Mouse (Mus musculus) thymus, adult 2 months (tissue): ENCODE results near the gene Txk. TPM values are rescaled to one million over a fixed set of nuclear protein-coding genes. Genes with fewer than 3 reads are reported as not detected.

Experiments
- DNase-seq: peaks from one replicate; pipeline ENCODE4 v3.0.0; 2021
- H3K27ac ChIP-seq: fragments of 200-500 bp; 2 replicates; pipeline ENCODE4 v1.5.1; 2012; ENCODE audit warnings: low read length, control low read depth; ENCODE audit not compliant: control insufficient read depth, insufficient read depth
- H3K27me3 ChIP-seq: fragments of 200-500 bp; 2 replicates; pipeline ENCODE4 v1.6.1; 2012; ENCODE audit warnings: mild to moderate bottlenecking, low read length, moderate library complexity, mixed read lengths; ENCODE audit not compliant: control insufficient read depth, insufficient read depth
- H3K36me3 ChIP-seq: fragments of 200-500 bp; 2 replicates; pipeline ENCODE4 v1.6.1; 2012; ENCODE audit warnings: mild to moderate bottlenecking, low read length, moderate library complexity; ENCODE audit not compliant: control insufficient read depth, insufficient read depth
- H3K4me1 ChIP-seq: fragments of 200-500 bp; replicated peaks from 2 replicates; pipeline ENCODE4 v1.6.1; 2012; ENCODE audit warnings: low read length; ENCODE audit not compliant: control insufficient read depth, insufficient read depth
- H3K4me3 ChIP-seq: fragments of 200-500 bp; 2 replicates; pipeline ENCODE4 v1.5.1; 2012; ENCODE audit warnings: mild to moderate bottlenecking, low read length, control low read depth, moderate library complexity; ENCODE audit not compliant: control insufficient read depth, insufficient read depth
- CTCF ChIP-seq: fragments of 200-500 bp; IDR thresholded peaks from 2 replicates; pipeline ENCODE4 v1.5.1; 2012; ENCODE audit warnings: mild to moderate bottlenecking, control low read depth, low read length, moderate library complexity, borderline replicate concordance; ENCODE audit not compliant: control insufficient read depth, poor library complexity, insufficient read depth; ENCODE audit errors: extremely low read depth
- POLR2A ChIP-seq: fragments of 200-500 bp; IDR thresholded peaks from 2 replicates; pipeline ENCODE4 v1.6.1; 2012; ENCODE audit warnings: mild to moderate bottlenecking, low read length, control low read depth, moderate library complexity; ENCODE audit not compliant: control insufficient read depth, poor library complexity, insufficient read depth; ENCODE audit errors: extremely low read depth
- WGBS: fragments of 180-500 bp; shearing (Covaris S2); methylation state at CpG from one replicate; pipeline ENCODE4 v1.1.7; 2018; 5-methylcytosine and 5-hydroxymethylcytosine counted together
- polyA plus RNA-seq: library from polyadenylated mRNA; depleted of rRNA; stranded (reverse); fragments of >200 nt; gene quantifications from 2 replicates; pipeline ENCODE4 v1.2.3, GENCODE M21; 2012

Gene Txk
- polyA plus RNA-seq, 1 experiment = 22.8 TPM

GRCm38 (mm10) chr5:72746461-72746860 is 6.1 kb downstream of the Txk start:
- 38% methylated on average over 4 of the region's 4 CpGs for WGBS

GRCm38 (mm10) chr5:72743103-72743502 is 9.5 kb downstream of the Txk start:
- Histone ChIP-seq H3K4me1 (peaks cover 25% of the 10 kb centered on the region), H3K4me3 (no peak overlapping the region), H3K36me3 (0 out of 2 replicates have a peak, but pooled peaks cover 5% of the 10 kb centered on the region), H3K27ac (no peak overlapping the region), H3K27me3 (no peaks in the 10 kb centered on the region)
- no peak for DNase-seq
- WGBS = 97% methylated on average over 6 of the region's 6 CpGs
- TF ChIP-seq CTCF (no peak), POLR2A (no peak)

More at GRCm38 (mm10) chr5:72746461-72746860, 6.1 kb downstream of the Txk start:
- H3K27ac ChIP-seq = no peak overlapping the region
- H3K4me3 ChIP-seq = no peak overlapping the region
- 0 out of 2 replicates have a peak, but pooled peaks cover 5% of the 10 kb centered on the region for H3K36me3 ChIP-seq
- no peak for TF ChIP-seq CTCF
- no peak for TF ChIP-seq POLR2A
- no peaks in the 10 kb centered on the region for H3K27me3 ChIP-seq
- no peak for DNase-seq
- H3K4me1 ChIP-seq = peaks cover 26% of the 10 kb centered on the region

GRCm38 (mm10) chr5:72736868-72737267 is 15.7 kb downstream of the Txk start:
- Histone ChIP-seq H3K4me3 (no peak overlapping the region), H3K4me1 (peaks cover 12% of the 10 kb centered on the region), H3K36me3 (peaks cover 17% of the 10 kb centered on the region), H3K27me3 (no peaks in the 10 kb centered on the region), H3K27ac (no peak overlapping the region)
- TF ChIP-seq CTCF = no peak
- TF ChIP-seq POLR2A = no peak
- DNase-seq = no peak
- 93% methylated on average over 7 of the region's 7 CpGs for WGBS

- Histone ChIP-seq H3K27ac (no peak overlapping the region), H3K4me1 (peaks cover 12% of the 10 kb centered on the region), H3K27me3 (no peaks in the 10 kb centered on the region), H3K36me3 (peaks cover 17% of the 10 kb centered on the region), H3K4me3 (no peak overlapping the region)
- WGBS = 50% methylated on average over 8 of the region's 8 CpGs
- TF ChIP-seq POLR2A (no peak), CTCF (no peak)
- DNase-seq = no peak
Measured at GRCm38 (mm10) chr5:72736437-72736836, 16.1 kb downstream of the Txk start.

- no peak overlapping the region for H3K4me3 ChIP-seq
- no peak overlapping the region for H3K27ac ChIP-seq
- 88% methylated on average over 7 of the region's 7 CpGs for whole genome bisulfite sequencing
- DNase-seq = no peak
- H3K27me3 ChIP-seq = no peaks in the 10 kb centered on the region
- peaks cover 17% of the 10 kb centered on the region for H3K36me3 ChIP-seq
- TF ChIP-seq CTCF (no peak), POLR2A (no peak)
- H3K4me1 ChIP-seq = peaks cover 7% of the 10 kb centered on the region
Measured at GRCm38 (mm10) chr5:72735763-72736162, 16.8 kb downstream of the Txk start.

GRCm38 (mm10) chr5:72732885-72733284 is 19.7 kb downstream of the Txk start:
- 98% methylated on average over 1 of the region's 1 CpGs for WGBS
- Histone ChIP-seq H3K4me1 (no peaks in the 10 kb centered on the region), H3K4me3 (no peak overlapping the region), H3K27ac (no peak overlapping the region), H3K36me3 (peaks cover 20% of the 10 kb centered on the region), H3K27me3 (no peaks in the 10 kb centered on the region)
- no peak for DNase-seq
- TF ChIP-seq CTCF (no peak), POLR2A (no peak)

GRCm38 (mm10) chr5:72725404-72725803 is 27.2 kb downstream of the Txk start:
- TF ChIP-seq CTCF (no peak), POLR2A (no peak)
- Histone ChIP-seq H3K27me3 (no peaks in the 10 kb centered on the region), H3K4me3 (no peak overlapping the region), H3K4me1 (no peaks in the 10 kb centered on the region), H3K27ac (no peak overlapping the region), H3K36me3 (peaks cover 38% of the 10 kb centered on the region)
- 79% methylated on average over 3 of the region's 3 CpGs for WGBS
- DNase-seq = no peak
